In the genomic region with DNA sequence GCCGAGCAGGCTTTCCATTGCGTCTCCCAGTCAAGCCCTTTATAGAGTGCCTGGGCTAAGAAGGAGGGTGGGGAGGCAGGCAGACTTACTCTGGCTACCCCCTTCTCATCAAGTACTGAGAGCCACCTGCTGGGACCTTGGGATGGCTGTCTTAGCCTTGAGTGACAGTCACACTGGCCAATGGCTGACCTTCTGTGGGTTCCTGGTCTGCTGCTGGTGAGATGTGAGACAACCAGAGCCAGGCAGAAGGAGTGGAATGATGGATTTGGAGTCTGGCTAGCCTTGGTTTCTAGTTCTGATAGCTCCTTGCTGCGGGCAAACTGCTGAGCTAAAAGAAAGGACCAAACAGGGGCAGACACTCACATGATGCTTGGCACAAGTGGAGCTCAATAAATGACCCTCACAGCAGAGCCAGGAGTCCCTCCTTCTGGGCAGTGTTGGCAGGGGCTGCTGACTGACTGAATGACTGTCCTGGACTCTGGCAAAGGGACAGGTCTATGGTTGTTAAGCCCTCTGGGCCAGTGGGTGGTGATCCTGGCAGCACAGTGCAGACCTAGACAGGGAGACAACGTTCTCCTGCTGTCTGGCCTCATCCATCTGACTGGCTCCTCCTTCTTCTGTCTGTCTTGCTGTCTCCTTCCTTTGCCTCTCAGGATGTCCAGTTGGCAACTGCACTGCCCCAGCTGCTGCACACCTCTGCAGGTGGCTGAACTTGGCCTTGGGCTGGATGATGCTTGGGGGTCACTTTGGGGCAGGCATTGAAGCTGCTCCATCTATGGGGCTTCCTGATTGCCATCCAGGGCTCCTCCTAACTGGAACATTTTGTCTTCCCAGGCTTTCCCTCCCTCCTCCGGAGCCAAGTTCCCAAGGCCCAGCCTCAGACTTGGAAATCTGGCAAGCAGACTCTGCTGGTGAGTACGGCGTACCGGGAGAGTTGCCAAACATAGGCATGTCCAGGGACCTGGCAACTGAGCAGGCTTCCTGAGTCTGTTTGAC, we compare ENCODE assay signal across 9 mouse cellular contexts. TPM values are rescaled to one million over a fixed set of nuclear protein-coding genes. Genes with fewer than 3 reads are reported as not detected.
A peak's percentile ranks its signal among the peaks of the same experiment; 100 is the strongest.
DNase-seq lines count a peak whose midpoint lies in the region; ATAC-seq and TF ChIP-seq lines count a peak whose summit lies in the region.
"Had no signal": no experiment of that assay in that cellular context is flagged by ENCODE, and none has a peak within 500 bp of the region (broad histone marks: within the 10 kb centered on the region; RNA-seq: fewer than 3 reads in every experiment).

No protein-coding gene starts in this region.

- no peaks in the 10 kb centered on the region for H3K4me1 ChIP-seq in lung, adult 2 months (ENCODE audit: control insufficient read depth, insufficient read depth, low read length)
- no peaks in the 10 kb centered on the region for H3K4me1 ChIP-seq in intestine, embryonic 15.5 days (replicated peaks)

- no peak for ATAC-seq in intestine, embryonic 15.5 days

- H3K4me2 ChIP-seq in intestine, embryonic 15.5 days (replicated peaks) = no peak overlapping the region

- TF ChIP-seq CTCF in lung, adult 2 months (IDR thresholded peaks at IDR 0.05; ENCODE audit: insufficient read depth, low read length) = no peak

- H3K9me3 ChIP-seq in intestine, embryonic 15.5 days = no peaks in the 10 kb centered on the region

- 57% methylated on average over 8 of the region's 8 CpGs for WGBS in lung, adult 2 months
- WGBS in intestine, embryonic 15.5 days = 74% methylated on average over 8 of the region's 8 CpGs

- DNase-seq in lung, adult 18-20 months = peak; percentile 36 to 44
- DNase-seq in lung, adult 2 months = no peak
- DNase-seq in adrenal gland, postnatal 14 days = peak; percentile 77
- peak; percentile 48 to 61 for DNase-seq in frontal cortex, postnatal 14 days (ENCODE audit: low spot score in 2 of 2)
- DNase-seq in layer of hippocampus, adult 9-10 months (ENCODE audit: low spot score) = peak; percentile 35
- peak; percentile 44 to 58 for DNase-seq in right cerebral cortex, adult 2 months (ENCODE audit: low spot score in 2 of 2)
- DNase-seq in c-Kit-positive CD71-positive TER-119-positive erythroid progenitor cells, embryonic 14.5 days (ENCODE audit: low spot score) = no peak

- H3K9ac ChIP-seq in intestine, embryonic 15.5 days = no peak overlapping the region

- H3K36me3 ChIP-seq in intestine, embryonic 15.5 days = no peaks in the 10 kb centered on the region

- no peak overlapping the region for H3K4me3 ChIP-seq in lung, adult 2 months (replicated peaks; ENCODE audit: extremely low read depth, low read depth, low read length)
- no peak overlapping the region for H3K4me3 ChIP-seq in intestine, embryonic 15.5 days (replicated peaks)

- no peak overlapping the region for H3K27ac ChIP-seq in intestine, embryonic 15.5 days
- H3K27ac ChIP-seq: macrophage had no signal

- no peak for TF ChIP-seq POLR2A in lung, adult 2 months (IDR thresholded peaks at IDR 0.05; ENCODE audit: borderline replicate concordance, extremely low read depth, low read depth, low read length)

- H3K27me3 ChIP-seq in intestine, embryonic 15.5 days (replicated peaks) = no peaks in the 10 kb centered on the region

RNA-seq across cellular contexts. Expression of gene Trim29, which starts 21.1 kb away (rescaled TPM):
- 6.1 and 25.1 TPM in 2 replicates for polyA plus RNA-seq in lung, adult 2 months (2012; rRNA removed)
- 0.19 TPM in 1 of 2 replicates, not detected in the other for total RNA-seq in adrenal gland, postnatal 14 days (2021)
- 1.3 and 1.7 TPM in 2 replicates for polyA plus RNA-seq in intestine, embryonic 15.5 days (2015; fragmentation: Nextera tagmentation; extraction: Ambion mirVana)

Comparison
In these comparisons a context has a peak if more than half of its experiments do, and no peak if none do; other contexts are left out.
1. DNase-seq: peak in lung, adult 18-20 months (2 of 2), adrenal gland, postnatal 14 days (single experiment), frontal cortex, postnatal 14 days (2 of 2), layer of hippocampus, adult 9-10 months (single experiment) and right cerebral cortex, adult 2 months (2 of 2); none in lung, adult 2 months (single experiment) and c-Kit-positive CD71-positive TER-119-positive erythroid progenitor cells, embryonic 14.5 days (single experiment).